Mouse (Mus musculus): ENCODE data around the gene Tmem53.
"Not testable (repeated sequence)": the region's sequence is repeated elsewhere in the genome, so short reads cannot be mapped to it uniquely, and the experiment has no call there.

Gene Tmem53

DNA sequence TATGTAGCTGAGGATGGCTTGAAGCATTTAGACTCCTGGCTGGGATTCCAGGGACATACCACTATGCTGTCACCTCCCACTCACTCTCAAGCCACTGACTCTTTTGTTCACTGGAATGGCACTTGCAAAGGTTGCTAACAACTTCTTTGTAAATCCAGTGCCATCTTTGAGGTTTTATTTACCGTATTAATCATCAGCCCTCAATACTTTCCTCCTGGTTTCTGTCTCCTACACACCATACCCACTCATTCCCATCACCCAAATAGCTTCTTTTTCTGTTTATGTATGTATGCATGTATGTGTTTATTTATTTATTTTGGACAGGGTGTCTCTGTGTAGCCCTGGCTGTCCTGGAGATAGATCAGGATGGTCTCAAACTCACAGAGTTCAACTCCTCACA, 769 bp upstream of the Tmem53 start:
- DNase-seq (ENCODE audit: low spot score in 2 of 2), result no peak

DNA sequence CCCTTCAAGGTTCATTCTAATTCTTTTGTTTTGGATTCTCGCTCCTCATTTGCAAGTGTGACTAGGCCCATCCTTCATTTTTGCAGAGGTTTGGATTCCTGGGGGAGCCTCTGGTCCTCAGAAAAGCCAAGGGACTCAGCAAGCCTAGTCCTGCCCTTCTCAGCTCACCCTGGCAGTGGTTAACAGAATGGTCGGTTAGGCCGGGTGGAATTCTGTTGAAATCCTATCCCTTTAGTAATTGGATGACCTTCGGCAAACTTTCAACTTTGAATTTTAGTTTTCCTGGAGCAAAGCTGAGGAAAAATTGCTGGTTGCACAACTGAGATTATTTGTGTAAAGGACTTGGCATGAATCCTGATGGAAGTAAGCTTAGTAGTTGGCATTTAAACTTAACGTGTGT, 600 bp downstream of the Tmem53 start:
- no peak for DNase-seq (ENCODE audit: low spot score in 2 of 2)

GRCm38 (mm10) chr4:117252755-117253154, 1.0 kb downstream of the Tmem53 start:
- DNase-seq (ENCODE audit: low spot score in 2 of 2), result no peak

DNA sequence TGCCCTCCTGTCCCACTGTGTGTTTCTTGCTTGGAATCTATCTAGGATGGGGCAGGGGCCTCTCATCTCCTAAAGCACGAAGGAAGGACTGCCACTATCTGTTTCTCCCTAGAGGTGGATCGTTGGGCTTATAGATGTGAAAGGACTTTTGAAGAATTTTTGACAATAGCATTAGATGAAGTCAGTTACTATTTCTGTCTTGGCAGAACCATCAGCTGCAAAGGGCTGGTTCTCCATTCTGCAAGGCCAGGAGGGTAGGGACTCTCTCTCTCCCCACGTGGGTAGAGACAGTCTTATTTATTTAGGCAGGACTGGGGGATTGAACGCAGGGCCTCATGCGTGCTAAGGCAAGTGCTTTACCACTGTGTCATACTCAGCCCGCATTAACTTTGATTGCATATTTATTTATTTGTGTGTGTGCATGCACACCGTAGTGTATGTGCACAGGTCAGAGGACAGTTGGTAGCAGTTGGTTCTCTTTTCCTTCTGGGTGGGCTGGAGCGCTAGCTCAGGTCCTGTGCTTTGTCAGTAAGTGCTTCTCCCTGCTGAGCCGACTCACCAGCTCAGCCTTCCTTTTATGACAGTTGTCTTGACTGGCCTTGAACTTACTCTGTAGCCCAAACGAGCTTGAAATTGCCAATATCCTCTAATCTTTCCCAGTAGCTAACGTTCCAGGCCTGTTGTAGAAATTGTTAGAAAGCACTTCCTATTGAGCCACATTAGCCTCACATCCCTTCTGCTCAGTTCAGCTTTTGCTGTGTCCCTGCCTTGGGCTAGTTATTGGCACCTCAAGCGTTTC, 1.7 kb downstream of the Tmem53 start:
- DNase-seq (ENCODE audit: low spot score in 2 of 2), result no peak

- DNase-seq (ENCODE audit: low spot score in 2 of 2), result no peak
These were observed 2.4 kb downstream of the Tmem53 start for GRCm38 (mm10) chr4:117254017-117254627.

- no peak for DNase-seq (ENCODE audit: low spot score in 2 of 2)
These were observed 2.9 kb downstream of the Tmem53 start for GRCm38 (mm10) chr4:117254672-117255071.

DNA sequence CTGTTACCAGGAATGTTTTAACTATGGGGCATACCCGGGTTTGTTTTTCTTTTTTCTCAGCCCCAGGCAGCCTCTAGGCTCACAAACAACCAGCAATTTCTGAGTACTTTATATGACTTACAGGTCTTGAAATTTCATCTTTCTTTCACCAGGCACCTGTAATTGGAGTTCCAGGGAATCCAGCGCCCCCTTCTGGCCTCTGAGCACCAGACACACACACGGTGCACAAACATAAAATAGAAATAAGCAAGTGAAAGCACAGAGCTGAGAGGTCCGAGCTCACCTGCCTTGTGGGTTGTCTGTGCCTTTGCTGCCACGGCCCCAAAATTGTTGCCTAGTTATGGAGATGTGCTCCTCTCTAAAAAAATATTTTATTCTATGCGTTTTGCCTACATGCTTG, 8.2 kb downstream of the Tmem53 start:
- not testable (repeated sequence) for DNase-seq (ENCODE audit: low spot score in 2 of 2)

- no peak for DNase-seq (ENCODE audit: low spot score in 2 of 2)
These were observed 9.5 kb downstream of the Tmem53 start for GRCm38 (mm10) chr4:117261222-117261621.

DNA sequence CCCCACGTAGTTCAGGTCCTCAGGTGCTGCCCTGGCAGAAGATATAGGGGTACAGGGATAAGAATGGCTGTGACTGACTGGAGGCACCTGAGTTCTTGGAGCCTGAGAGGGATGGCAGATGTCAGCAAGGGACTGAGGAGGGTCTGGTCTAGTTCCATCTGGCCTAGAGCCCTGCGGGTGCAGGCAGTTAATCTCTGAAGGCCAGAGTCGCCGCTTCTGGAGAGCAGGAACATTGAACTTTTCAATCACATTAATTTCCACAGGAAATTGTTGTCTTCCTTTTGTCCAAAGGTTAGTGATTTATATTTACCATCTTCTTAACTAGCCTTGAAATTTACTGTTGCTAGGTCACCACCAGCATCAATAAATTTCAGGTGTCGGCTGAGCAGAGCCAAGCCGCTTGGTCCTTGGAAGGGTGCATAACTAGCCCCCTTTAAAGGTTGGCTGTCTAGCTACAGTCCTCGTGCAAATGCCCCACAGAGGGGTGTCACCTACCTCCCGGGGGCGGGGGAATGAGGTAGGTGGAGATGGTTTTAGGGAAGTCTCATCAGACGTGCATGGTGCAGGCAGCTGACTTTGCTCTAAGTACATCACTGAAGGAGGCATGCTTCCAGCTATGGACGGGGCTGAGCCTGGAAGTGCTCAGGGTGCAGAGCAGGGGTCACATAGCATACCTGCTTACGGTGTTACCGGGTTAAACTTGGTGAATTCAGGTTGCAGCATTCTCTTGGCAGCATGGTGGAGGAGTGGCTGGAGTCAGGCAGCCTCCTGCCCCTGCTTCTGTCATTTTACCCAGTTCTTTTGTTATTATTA, 10.6 kb downstream of the Tmem53 start:
- DNase-seq (ENCODE audit: low spot score in 2 of 2), result peak in 1 of 2 experiments; percentile 42

DNA sequence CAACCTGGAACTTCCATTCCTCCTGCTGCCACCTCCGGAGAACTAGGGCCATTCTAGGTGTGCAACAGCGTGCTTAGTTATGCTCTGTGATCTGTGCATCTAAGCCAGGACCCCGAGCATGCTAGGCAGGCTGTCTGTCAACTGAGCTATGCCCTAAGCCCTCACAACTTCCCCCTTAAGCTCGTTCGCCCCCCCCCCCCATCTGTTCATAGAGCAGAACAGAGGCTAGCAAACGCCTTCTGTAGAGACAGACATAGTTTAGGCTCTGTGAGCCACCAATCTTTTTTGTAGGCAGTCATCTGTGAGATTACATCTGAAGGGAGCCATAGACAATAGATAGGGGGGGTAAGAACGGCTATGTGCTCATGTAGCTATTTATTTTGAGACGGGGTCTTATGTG, 11.2 kb downstream of the Tmem53 start:
- no peak for DNase-seq (ENCODE audit: low spot score in 2 of 2)

DNA sequence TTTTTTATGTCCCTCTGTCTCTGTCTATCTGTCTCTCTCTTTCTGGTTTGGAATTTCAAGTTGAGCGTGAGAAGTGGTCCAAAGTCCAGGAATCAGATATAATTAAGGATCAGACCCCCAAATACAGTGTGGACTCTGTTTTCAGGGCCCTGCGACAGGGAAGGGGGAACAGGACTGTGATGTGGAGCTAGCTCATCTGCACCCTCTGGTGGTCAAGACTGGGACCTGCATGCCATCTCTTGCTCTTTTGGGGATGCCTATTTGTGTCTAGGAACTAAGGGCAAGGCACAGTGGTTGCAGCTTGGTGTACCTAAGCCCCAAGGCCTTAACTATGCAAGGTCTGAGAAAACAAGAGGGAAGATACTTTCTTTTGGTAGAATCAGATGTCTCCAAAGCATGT, 15.5 kb downstream of the Tmem53 start:
- DNase-seq (ENCODE audit: low spot score in 2 of 2), result peak; percentile 78 to 87

GRCm38 (mm10) chr4:117267831-117268437, 16.2 kb downstream of the Tmem53 start:
- DNase-seq (ENCODE audit: low spot score in 2 of 2), result no peak

- DNase-seq (ENCODE audit: low spot score in 2 of 2), result peak; percentile 76 to 86
These were observed 18.5 kb downstream of the Tmem53 start for GRCm38 (mm10) chr4:117270278-117270677.

DNA sequence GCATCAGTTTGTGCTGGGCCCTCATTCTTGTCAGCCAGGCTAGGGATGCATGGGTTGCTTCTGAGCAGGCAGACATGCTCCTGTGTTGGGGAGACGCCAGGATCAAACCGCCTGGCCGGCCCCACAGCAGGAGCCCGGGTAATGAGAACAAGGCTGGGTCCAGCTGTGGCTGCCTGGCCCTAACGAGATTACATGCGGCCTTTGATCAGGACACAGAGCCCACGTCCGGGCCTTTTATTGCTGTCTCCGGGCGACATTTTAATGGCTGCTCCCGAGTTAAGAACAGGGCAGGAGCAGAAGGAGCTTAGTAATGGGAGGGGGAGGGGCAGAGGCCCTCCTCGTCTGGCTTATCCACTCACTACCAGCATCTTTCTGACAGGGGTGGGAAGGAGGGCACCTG, 20.7 kb downstream of the Tmem53 start:
- no peak for DNase-seq (ENCODE audit: low spot score in 2 of 2)

DNA sequence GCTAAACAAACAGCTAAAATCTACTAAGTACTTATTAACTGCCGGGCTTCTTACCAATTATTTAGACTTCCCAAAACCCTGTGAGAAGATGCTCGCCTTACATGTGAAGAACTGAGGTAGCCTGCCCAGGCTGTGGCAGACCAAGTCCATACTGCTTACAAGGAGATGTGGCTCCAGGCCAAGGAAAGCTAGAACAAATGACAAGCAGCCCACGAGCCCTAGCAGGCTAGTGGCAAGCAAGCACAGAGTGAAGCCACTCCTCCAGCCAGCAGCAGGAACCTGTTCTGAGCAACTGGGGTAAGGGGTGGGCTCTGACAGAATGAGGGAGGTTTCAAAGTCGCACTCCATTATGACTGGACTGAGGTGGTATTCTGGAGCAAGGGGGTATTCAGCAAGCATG, 23.0 kb downstream of the Tmem53 start:
- no peak for DNase-seq (ENCODE audit: low spot score in 2 of 2)

- no peak for DNase-seq (ENCODE audit: low spot score in 2 of 2)
These were observed 24.5 kb downstream of the Tmem53 start for GRCm38 (mm10) chr4:117276281-117276711.

GRCm38 (mm10) chr4:117277021-117277420, 25.3 kb downstream of the Tmem53 start:
- DNase-seq (ENCODE audit: low spot score in 2 of 2), result no peak

DNA sequence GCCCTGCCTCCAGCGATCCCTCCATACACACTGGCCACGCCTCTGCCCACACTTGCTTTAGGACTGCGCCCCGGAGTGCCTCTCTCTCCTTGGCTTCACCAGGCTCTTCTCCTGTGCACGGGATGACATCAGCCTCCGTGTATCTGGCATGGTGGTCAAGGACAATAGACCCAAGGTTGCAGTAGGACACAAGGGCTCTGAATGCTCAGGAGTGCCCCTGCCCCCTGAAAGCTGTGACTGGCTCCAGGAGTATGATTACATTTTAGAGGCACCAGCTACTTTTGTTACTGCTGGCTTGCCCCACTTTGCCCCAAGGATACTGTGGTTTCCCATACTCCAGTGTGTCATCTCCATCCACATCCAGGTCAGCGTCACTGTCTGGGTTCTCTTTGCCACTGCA, 25.9 kb downstream of the Tmem53 start:
- no peak for DNase-seq (ENCODE audit: low spot score in 2 of 2)

GRCm38 (mm10) chr4:117278381-117279252, 26.9 kb downstream of the Tmem53 start:
- DNase-seq (ENCODE audit: low spot score in 2 of 2), result no peak

- DNase-seq (ENCODE audit: low spot score in 2 of 2), result no peak
These were observed 27.5 kb downstream of the Tmem53 start for GRCm38 (mm10) chr4:117279253-117279642.

- DNase-seq (ENCODE audit: low spot score in 2 of 2), result no peak
These were observed 28.7 kb downstream of the Tmem53 start for GRCm38 (mm10) chr4:117280397-117280930.
